Mouse (Mus musculus): ENCODE data around the gene Fuk.

Fuk gene

GRCm38 (mm10) chr8:110856760-110857461, 45.4 kb downstream of the Fuk start:
- ChIA-PET CTCF (interaction anchor here (0.5 to 0.8 kb wide), 6 partner anchors 41 to 226 kb away, joined by 3 to 8 read pairs (median 4); partner anchors contain the start of gene Fuk (in 1 of the 4)), POLR2A (interaction anchor here in 2 of 4 experiments (0.8 to 19.3 kb wide), 12 partner anchors 10 to 177 kb away, joined by 3 to 464 read pairs (median 4); partner anchors contain the start of genes Cog4 (in 2 of the 2) and Sf3b3 (in 2 of the 2))

GRCm38 (mm10) chr8:110856073-110856472, 46.2 kb downstream of the Fuk start:
- POLR2A ChIA-PET, result interaction anchor here in 2 of 4 experiments (1.3 to 19.3 kb wide), 7 partner anchors 9 to 178 kb away, joined by 3 to 464 read pairs (median 13); partner anchors contain the start of genes Cog4 (in 2 of the 2) and Sf3b3 (in 2 of the 2)
- CTCF ChIA-PET, result interaction anchor here in 1 of 4 experiments (0.5 kb wide), 1 partner anchor 130 kb away, joined by 4 read pairs; no protein-coding TSS in a partner anchor

- POLR2A ChIA-PET, result interaction anchor here in 2 of 4 experiments (0.6 to 19.3 kb wide), 5 partner anchors 8 to 99 kb away, joined by 3 to 464 read pairs (median 3); no protein-coding TSS in a partner anchor
- CTCF ChIA-PET, result interaction anchor here in 1 of 4 experiments (1.0 kb wide), 1 partner anchor 20 kb away, joined by 3 read pairs; no protein-coding TSS in a partner anchor
Observed at GRCm38 (mm10) chr8:110851186-110851585, 51.1 kb downstream of the Fuk start.

- CTCF ChIA-PET, result no interaction called here
- POLR2A ChIA-PET, result interaction anchor here (0.7 to 19.3 kb wide), 80 partner anchors 8 to 456 kb away, joined by 3 to 464 read pairs (median 6); partner anchors contain the start of genes Aars (in 2 of the 4), Ddx19a (in 2 of the 4), Ddx19b (in 2 of the 4) and Exosc6 (in 2 of the 4)
Observed at GRCm38 (mm10) chr8:110847645-110848495, 54.4 kb downstream of the Fuk start.

- ChIA-PET POLR2A (interaction anchor here (0.5 to 19.3 kb wide), 118 partner anchors 9 to 481 kb away, joined by 3 to 464 read pairs (median 5); partner anchors contain the start of genes Ddx19a (in 3 of the 4), Ddx19b (in 3 of the 4), Exosc6 (in 3 of the 4) and Aars (in 2 of the 4)), CTCF (interaction anchor here in 2 of 4 experiments (0.9 to 1.6 kb wide), 3 partner anchors 97 to 219 kb away, joined by 3 to 6 read pairs (median 3); no protein-coding TSS in a partner anchor)
Observed at GRCm38 (mm10) chr8:110847171-110847549, 55.1 kb downstream of the Fuk start.

- ChIA-PET CTCF (interaction anchor here in 3 of 4 experiments (0.6 to 1.6 kb wide), 4 partner anchors 97 to 1156 kb away, joined by 3 to 6 read pairs (median 3); no protein-coding TSS in a partner anchor), POLR2A (interaction anchor here (0.5 to 19.3 kb wide), 125 partner anchors 9 to 482 kb away, joined by 3 to 464 read pairs (median 5); partner anchors contain the start of genes Ddx19a (in 3 of the 4), Ddx19b (in 3 of the 4), Exosc6 (in 3 of the 4) and Aars (in 2 of the 4))
Observed at GRCm38 (mm10) chr8:110846405-110847170, 55.7 kb downstream of the Fuk start, which contains the start of the genes Cog4 and Sf3b3. Cog4 (plus strand) TSS chr8:110846600. Sf3b3 (minus strand) TSS chr8:110846787.

- ChIA-PET POLR2A (interaction anchor here (0.6 to 19.3 kb wide), 57 partner anchors 10 to 454 kb away, joined by 3 to 464 read pairs (median 8); partner anchors contain the start of genes Exosc6 (in 3 of the 4), Aars (in 2 of the 4), Il34 (in 2 of the 4) and Ddx19b (in 1 of the 4)), CTCF (interaction anchor here in 1 of 4 experiments (1.6 kb wide), 1 partner anchor 96 kb away, joined by 6 read pairs; no protein-coding TSS in a partner anchor)
Observed at GRCm38 (mm10) chr8:110845821-110846404, 56.4 kb downstream of the Fuk start.

- POLR2A ChIA-PET, result interaction anchor here (0.6 to 19.3 kb wide), 63 partner anchors 9 to 1089 kb away, joined by 3 to 464 read pairs (median 6); partner anchors contain the start of genes Exosc6 (in 3 of the 4), Aars (in 1 of the 4), Ddx19a (in 1 of the 4) and Ddx19b (in 1 of the 4)
- CTCF ChIA-PET, result interaction anchor here in 2 of 4 experiments (0.6 kb wide), 2 partner anchors 75 to 155 kb away, joined by 3 to 4 read pairs; no protein-coding TSS in a partner anchor
Observed at GRCm38 (mm10) chr8:110844941-110845340, 57.3 kb downstream of the Fuk start.

GRCm38 (mm10) chr8:110843207-110843606, 59.1 kb downstream of the Fuk start:
- CTCF ChIA-PET, result no interaction called here
- POLR2A ChIA-PET, result interaction anchor here in 3 of 4 experiments (0.8 to 19.3 kb wide), 25 partner anchors 9 to 457 kb away, joined by 3 to 464 read pairs (median 4); partner anchors contain the start of genes Rfwd3 (in 2 of the 3), Exosc6 (in 1 of the 3), Fuk (in 1 of the 3) and Il34 (in 1 of the 3)

- CTCF ChIA-PET, result no interaction called here
- POLR2A ChIA-PET, result interaction anchor here in 2 of 4 experiments (1.4 to 23.5 kb wide), 10 partner anchors 8 to 458 kb away, joined by 3 to 464 read pairs (median 58); partner anchors contain the start of genes Cog4 (in 1 of the 2), Il34 (in 1 of the 2), Rfwd3 (in 1 of the 2) and Sf3b3 (in 1 of the 2)
Observed at GRCm38 (mm10) chr8:110842012-110842574, 60.2 kb downstream of the Fuk start.
